Mouse (Mus musculus): ENCODE results near the gene Daam2.

GRCm38 (mm10) chr17:49524584-49524983 is 39.6 kb downstream of the Daam2 start:
- TF ChIP-seq CTCF (conservative IDR thresholded peaks at IDR 0.05; ENCODE audit: insufficient read depth, insufficient read length, low read depth, low read length) (no peak), POLR2A (IDR thresholded peaks at IDR 0.05; ENCODE audit: low read depth, low read length) (no peak)
